Mouse (Mus musculus): ENCODE measurements around the gene Jmy.

Gene Jmy

DNA sequence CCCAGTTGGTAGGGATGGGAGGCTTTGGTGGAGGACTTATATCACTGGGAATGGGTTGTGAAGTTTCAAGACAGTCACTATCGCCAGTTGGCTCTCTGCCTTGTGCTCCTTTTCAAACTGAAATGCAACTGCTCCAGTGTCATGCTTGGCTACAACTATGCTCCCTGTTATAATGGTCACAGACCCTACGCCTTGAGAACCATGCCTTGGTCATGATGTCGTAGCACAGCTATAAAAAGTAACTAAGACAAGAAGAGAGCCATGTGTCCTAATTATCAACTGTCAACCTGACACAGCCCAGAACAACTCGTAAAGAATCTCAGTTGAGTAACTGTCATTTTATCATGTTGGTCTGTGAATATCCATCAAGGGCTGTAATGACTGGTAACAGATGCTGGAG lies 41.0 kb downstream of the Jmy start:
- DNase-seq = no peak

DNA sequence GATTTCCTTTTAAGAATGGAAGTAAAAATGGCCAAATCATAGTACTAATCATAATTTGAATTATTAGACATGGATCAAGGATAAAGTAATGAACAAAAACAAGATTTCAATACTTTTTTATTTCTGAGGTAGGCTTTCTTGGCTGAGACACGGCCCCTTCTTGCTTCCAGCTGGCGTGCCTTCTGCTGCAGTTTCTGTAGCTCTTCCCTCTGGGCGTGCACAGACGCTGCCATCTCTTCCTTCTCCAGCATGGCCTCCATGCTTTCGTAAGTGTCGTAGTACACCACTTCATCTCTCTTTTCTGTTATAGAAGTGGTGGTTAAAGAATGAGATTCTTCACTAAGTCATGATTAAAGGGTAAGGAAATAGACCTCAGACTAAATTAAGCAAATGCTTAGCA lies 46.3 kb downstream of the Jmy start:
- DNase-seq = no peak

DNA sequence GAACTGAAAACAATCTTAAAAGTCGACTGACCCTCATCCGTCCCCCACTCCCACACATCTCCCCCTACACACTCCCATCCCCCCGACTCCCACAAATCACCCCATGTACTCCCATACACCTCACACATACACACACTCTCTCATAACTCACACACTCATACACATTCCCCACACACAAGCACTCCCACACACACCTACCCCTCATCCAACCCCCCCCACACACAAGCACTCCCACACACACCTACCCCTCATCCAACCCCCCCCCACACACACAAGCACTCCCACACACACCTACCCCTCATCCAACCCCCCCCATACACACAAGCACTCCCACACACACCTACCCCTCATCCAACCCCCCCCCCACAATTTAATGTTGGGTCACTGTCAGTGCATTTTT lies 59.4 kb downstream of the Jmy start:
- no peak for DNase-seq

DNA sequence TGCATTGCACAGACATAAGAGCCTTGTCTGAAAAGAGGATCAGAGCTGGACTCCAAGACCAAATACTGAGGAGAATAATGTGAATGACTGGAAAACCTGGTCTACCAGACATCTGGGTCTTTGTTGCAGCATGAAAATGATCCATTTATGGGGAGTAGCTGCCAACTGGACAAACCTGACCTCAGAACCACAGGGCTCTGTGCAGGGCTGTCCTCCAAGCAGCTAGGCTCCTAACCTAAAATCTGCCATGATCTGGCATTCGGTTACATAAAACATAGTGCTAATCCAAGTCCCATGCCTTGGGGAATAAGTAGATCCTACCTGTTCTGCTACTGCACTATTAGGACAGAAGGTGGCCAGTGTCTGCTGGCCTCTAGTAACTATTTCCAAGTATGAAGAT lies 70.4 kb downstream of the Jmy start:
- no peak for DNase-seq

DNA sequence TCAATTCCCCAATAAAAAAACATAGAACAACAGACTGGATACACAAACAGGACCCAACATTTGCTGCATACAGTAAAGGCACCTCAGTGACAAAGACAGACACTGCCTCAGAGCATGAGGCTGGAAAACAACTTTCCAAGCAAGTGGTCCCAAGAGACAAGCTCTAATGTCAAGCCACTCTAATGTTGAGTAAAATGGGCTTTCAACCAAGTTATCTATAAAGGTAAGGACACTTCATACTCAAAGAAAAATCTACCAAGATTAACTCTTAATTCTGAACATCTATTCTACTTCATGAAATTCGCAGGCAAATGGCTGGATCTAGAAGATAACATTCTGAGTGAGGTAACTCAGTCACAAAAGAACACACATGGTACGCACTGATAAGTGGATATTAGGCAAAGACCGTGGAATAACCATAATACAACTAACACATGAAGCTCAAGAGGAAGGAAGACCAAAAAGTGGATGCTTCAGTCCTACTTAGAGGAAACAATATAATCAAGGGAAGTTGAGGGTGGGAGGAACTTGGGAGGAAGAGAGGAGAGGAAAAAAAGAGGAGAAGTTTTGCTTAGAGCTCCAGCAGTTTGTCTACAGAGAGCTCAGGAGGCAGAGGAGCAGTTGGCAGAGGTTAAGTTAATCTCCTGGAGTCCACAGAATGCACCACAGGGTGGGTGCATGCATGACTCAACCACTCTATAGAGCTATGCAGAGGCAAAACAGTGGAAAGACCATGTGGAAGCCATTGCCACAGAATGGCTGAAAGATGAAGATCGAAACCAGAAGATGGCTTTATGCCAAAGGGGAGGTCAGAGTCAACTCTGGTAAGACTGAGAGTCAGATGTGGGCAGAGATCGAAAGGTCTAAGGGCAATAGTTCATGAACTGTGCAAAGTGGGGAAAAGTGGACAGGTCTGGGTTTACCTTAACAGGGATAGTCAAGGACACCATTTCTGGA lies 71.4 kb downstream of the Jmy start:
- DNase-seq = no peak

DNA sequence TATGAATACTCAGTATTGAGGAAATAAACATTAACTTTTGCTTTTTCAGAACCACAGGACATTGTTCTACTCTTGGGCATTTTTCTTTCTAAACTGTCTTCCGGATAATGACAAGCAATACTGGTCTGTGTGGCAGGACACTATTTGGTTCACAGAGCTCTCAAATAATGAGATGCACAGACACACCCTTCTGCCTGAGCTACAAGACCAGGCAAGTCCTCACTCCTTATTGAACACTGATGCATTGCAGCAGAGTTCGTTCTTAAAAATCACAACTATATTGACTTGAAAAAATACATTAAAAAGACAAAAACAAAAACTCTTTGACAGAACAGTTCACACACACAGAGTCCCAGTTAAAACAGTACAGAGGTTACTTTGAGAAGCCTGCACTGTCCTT lies 76.4 kb downstream of the Jmy start:
- DNase-seq = no peak

DNA sequence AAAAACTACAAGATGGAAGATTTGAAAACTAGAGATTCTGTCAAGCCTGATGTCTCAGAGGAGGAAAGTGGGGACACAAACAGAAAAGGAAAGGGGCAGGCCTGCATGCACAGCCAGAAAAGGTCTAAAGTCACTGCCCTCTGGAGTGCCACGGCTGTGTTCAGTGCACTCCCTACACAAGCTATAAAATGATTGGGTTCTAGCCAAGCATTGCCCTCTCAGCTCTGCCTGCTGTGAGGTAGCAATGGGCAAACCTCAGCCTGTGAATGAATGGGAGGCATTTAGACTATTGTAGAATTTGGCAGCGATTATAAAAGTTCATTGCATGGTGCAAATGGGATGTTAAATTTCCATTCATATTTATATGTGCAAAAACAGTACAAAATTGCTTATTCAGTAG lies 79.8 kb downstream of the Jmy start:
- no peak for DNase-seq

DNA sequence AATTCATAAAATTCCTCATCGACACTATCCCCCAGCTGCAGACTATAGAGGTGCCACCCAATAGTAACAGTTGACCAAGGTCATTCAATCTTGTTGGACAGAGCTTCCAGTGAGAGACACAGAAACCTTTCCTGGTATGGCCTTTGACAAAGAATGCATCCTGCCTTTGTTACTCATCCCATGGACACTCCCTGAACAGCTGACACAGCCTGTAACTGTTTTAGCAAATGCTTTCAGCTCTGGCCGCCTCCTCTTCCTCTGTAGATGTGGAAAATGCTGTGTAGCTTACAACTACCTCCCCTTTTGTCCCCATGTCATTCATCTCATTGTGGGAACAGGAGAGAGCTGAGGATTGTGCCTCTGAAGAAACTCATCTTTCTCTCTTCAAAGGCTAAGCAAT lies 81.3 kb downstream of the Jmy start:
- DNase-seq = no peak

DNA sequence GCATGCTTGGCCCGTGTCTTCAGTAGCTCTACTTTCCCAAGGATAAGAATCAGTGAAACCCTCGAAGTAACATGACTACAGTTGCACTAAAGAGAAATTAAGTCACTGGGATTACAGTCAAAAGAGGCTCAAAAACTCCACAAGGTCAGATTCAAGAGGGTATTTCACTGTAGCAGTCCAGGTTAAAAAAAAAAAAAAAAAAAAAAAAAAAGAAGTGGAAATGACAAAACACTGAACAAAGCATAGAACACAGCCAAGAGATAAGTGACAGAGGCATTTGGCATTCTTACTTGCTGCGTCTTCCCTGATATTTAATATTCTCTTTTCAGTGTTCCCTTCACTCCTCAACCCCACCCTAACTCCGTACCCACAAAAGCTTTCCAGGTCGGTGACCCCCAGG lies 84.6 kb downstream of the Jmy start:
- DNase-seq = no peak

DNA sequence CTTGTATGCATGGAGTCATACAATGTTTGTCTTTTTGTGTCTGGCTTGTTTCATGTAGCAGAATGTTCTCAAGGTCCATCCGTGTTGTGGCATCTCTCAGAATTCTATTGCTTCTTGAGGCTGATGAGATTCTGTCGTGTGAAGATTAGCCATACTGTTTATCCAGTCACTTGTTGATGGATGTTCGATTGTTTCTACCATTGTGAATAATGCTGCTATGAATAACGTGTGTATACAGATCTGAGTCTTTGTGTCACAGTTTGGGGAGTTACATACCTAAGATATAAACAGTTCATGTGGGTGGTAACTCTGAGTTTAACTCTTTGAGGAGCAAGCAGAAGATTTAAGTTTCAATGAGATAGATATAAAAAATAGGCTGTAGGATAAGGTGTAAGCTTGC lies 89.3 kb downstream of the Jmy start:
- DNase-seq = no peak

DNA sequence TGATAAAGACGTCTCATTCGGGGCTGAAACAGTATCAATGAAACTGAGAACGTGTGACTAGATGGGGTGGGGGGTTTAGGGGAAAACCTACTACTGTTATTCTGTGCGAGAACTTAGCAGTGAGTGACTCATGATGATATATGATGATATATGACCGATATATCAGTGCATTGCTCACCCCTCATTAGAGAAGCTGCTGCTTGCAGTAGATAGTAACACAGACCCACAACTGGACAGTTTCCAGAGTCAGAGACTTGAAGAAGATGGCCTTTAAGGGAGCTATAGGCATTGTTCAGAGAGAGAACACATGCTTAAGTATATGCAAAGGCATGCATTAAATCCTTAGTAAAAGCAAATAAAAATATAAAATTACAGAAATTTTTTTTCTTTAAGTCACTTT lies 92.8 kb downstream of the Jmy start:
- no peak for DNase-seq

DNA sequence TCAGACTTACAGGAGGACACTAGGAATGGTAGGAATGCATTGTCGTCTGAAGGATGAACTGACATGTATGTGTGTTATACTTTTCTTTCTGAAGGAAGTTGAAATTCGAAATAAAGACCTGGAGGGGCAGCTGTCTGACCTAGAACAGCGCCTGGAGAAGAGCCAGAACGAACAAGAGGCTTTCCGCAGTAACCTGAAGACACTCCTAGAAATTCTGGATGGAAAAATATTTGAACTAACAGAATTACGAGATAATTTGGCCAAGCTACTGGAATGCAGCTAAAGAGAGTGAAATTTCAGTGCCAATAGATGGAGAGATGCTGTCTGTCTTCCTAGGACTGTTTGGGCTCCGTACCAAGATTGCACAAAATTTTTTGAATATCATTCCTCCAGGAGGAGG lies 97.7 kb downstream of the Jmy start:
- no peak for DNase-seq

DNA sequence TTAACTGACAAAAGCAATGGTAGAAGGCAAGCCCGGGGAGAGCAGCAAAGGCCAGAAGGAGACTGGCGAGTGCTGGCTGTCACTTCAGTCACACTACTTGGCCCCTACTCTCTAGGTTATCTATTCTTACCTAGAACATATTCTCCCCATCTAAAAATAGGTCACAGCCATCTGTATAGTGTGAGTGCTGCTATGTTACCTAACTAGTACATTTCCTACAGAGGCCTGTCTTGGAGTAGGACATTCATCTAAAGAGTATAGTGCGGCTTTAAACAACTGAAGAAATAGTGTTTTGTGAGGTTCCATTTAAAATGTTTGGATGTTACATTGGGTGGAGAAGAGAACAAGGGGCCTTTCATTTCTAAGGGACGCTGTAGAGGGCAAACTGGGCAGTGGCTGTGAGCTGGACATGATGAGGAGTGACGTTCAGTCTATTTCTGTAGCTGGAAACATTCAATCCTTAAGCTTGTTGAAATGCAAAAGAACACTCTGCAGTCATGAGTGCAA lies 99.8 kb downstream of the Jmy start:
- DNase-seq = no peak

DNA sequence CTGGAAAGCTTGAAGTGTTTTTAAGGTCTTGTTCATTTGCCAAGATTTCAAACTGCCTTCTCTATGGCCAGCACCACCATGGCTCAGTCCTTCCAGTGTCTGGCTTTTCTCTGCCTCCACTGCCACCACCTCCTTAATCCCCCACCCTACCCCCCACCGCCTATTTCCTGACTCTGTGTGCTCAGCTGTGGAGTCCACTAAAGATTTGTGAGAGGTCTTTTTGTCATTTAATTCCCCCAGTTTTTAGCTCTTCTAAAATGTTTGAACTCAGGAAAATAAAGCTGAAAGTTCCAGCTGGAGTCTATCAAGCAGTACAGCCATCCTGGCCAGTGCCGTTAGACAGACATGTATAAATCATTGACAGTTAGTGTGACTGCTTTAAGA lies 110.4 kb downstream of the Jmy start:
- DNase-seq = no peak

DNA sequence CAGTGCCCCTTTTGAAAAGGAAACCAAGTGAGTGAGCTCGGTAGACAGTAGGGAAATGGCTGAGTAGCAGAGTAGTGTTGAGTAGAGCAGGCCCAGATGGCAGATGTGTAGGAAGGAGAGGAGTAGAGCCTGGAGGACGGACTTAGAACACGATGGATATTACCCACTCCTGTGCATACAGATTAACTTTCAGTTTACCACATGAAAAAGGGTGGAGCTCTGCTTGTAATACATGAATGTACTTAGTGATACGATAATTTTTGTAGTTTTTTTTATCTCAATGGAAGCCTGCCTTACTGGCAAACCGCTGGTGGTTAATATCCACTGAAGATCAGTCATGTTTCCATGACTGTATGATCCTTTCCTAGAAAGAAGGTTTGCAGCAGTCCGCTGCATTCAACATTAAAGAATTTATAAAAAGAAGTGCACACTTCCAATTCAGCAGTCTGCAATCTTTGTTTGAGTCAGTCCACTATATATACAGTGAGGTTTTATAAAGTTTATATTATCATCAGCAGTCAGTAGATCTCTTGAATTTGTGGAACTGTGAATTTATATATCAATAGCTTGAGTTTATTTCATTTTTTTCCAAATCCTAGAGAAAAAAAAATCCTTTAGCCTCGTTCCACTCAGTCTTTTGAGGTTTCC lies 110.9 kb downstream of the Jmy start:
- DNase-seq = no peak

DNA sequence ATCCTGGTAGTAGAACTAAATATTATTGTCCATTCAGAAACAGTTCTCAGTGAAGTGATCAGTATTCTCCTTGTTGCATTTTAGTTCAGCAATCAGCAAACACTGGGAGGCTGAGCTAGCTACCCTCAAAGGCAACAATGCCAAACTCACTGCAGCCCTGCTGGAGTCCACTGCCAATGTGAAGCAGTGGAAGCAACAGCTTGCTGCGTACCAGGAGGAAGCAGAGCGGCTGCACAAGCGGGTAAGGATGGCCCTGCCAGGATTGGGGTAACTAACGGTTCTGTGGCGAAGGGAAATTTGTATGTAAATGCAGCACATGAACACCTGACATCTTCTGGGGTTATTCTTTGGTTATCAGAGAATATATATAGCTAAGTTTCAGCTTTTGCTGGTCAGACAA lies 112.2 kb downstream of the Jmy start:
- no peak for DNase-seq

DNA sequence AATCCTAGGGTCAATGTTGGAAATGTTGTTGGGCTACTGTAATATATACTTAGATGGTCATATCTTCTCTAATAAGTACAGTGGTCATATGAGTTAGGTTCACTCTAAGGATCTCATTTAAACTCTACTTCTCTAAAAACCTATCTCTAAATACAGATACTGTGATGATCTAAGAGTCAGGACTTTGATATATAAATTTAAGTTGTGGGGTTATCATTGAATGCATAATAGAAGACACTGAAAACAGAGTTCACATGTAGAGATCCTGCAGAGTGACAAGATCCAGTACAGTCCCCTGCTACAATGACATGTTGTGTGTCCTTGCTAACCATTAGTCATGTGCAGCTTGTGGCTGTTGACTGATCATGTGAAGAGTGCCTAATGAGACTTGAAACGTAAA lies 114.5 kb downstream of the Jmy start:
- DNase-seq = no peak

DNA sequence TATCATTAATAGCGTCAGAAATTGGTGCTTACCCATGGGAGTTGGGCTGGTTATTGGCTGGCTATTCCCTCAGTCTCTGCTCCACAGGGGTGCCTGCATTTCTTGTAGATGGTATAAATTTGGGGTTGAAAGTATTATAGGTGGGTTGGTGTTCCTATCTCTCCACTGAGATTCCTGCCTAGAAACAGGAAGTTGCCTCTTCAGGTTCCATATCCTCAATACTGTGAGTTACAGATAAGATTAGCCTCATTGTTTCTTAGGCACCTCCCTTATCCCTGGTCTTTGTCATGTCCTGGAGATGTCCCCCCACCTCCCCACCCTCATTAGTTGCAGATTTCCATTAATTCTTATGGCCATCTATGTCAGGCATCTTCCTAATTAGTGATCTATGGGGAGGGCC lies 115.1 kb downstream of the Jmy start:
- no peak for DNase-seq

DNA sequence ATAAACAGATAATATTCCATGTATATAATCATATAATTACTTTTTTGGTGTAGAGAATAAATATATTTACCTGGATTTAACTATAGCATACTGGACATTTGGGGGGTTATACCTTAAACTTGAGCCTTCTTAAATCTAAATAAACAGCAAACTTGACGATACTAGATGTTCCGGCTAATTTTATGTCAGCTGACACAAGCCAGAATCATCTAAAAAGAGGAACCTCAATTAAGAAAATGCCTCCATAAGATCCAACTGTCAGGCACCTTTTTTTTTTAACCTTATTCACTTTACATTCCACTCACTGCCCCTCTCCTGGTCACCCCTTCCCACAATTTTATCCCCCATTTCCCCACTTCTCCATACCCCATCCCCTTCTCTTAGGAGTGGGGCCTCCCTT lies 116.0 kb downstream of the Jmy start:
- DNase-seq = no peak

DNA sequence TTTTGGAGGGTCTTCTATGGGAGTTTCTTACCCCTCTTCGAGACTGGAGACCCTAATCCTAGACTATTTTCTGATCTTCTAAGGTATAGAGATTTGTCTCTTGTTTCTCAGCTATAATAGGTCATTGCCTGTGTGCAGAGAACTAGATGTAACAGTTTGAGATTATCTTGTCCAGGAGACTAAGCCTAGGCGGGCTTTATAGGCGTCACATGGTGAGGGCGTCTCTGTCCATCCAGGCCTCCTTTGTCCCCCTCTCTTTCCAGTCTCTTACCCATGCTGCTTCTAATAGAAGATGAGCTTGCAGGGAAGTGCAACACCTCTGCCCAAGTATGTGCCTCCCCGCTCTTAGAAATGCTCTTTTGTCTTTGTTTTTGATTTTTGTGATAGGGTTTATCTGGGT lies 116.5 kb downstream of the Jmy start:
- DNase-seq = no peak

DNA sequence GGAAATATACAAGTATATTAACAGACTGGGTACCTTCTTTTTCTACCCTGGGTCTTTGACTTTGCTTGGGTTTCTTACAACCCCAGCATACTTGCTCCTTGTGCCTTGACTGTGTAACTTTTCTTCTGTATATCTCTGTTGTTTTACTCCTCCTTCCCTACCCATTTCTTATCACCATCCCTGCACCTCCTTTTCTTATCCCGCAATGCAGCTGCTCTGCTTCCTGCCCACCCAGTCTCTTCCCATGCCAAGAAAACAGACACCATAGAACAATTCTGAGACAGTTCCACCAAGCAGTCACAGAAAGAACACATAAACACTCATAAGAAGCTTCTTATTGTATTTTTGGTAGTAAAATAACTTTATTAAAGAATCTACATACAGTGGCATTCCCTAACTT lies 118.3 kb downstream of the Jmy start:
- DNase-seq = no peak

DNA sequence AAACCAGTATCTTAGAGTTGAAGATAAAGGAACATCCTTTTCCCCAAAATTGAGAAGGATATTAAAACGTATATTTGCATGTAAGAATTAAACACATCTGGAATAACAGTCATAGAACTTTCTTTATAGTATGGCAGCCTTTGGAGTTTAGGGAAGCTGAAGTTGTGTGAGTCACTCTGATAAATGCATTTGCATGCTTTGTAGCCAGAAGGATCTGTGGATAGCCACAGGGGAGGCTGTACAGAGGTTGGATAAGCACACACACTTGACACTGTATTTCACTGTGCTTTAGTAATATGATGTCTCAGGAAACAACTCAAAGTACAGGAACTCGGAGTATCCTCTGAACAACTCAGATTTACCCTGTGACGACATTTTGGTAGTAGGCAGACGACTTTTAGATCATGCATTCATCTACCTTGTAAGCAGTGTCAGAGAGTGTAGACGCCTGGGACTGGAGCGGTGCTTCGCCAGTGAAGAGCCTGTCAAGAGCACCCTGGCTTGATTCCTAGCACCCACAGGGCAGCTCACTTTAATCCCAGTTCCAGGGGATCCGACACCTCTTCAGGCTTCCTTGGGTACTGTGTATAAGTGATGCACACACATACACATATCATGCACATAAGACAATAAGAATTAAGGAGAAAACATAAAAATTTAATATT lies 119.1 kb downstream of the Jmy start:
- DNase-seq = no peak
